Mouse (Mus musculus): ENCODE results near the gene Gm4981. TPM values are rescaled to one million over a fixed set of nuclear protein-coding genes. Genes with fewer than 3 reads are reported as not detected.

The Gm4981 gene
- not detected in 2 replicates for polyA plus RNA-seq (2015; fragmentation: Nextera tagmentation; extraction: Ambion mirVana)

GRCm38 (mm10) chr10:58236613-58237012 is at the start of gene Gm4981:
Gm4981 (minus strand) TSS chr10:58236701.

GRCm38 (mm10) chr10:58255213-58255892 is 18.9 kb upstream of the Gm4981 start, which contains the start of gene Gcc2:
Gcc2 (plus strand) TSS chr10:58255497.

GRCm38 (mm10) chr10:58232641-58232969 is 3.9 kb downstream of the Gm4981 start, which contains the start of gene Duxf3:
Duxf3 (minus strand) TSS chr10:58232675.

GRCm38 (mm10) chr10:58224827-58225785 is 11.4 kb downstream of the Gm4981 start, which contains the start of gene AW822073:
AW822073 (minus strand) TSS chr10:58224930.

Other genes starting within 250 kb of the Gm4981 start
- not detected in 2 replicates for gene AW822073, start 11.8 kb downstream of the Gm4981 start, polyA plus RNA-seq (2015; fragmentation: Nextera tagmentation; extraction: Ambion mirVana)
- not detected in 2 replicates for gene Duxf3, start 4.0 kb downstream of the Gm4981 start, polyA plus RNA-seq (2015; fragmentation: Nextera tagmentation; extraction: Ambion mirVana)
- 51.2 and 83.3 TPM in 2 replicates for gene Gcc2, start 18.8 kb upstream of the Gm4981 start, polyA plus RNA-seq (2015; fragmentation: Nextera tagmentation; extraction: Ambion mirVana)
- 72.6 and 86.7 TPM in 2 replicates for gene Lims1, start 86.8 kb upstream of the Gm4981 start, polyA plus RNA-seq (2015; fragmentation: Nextera tagmentation; extraction: Ambion mirVana)
- gene Ranbp2, start 210.2 kb upstream of the Gm4981 start, polyA plus RNA-seq (2015; fragmentation: Nextera tagmentation; extraction: Ambion mirVana), result 8.0 and 12.7 TPM in 2 replicates